Mouse (Mus musculus) adipose tissue, adult 10 weeks (tissue): ENCODE measurements around the gene Zbed3. TPM values are rescaled to one million over a fixed set of nuclear protein-coding genes. Genes with fewer than 3 reads are reported as not detected.

Experiments used
- polyA plus RNA-seq: library from polyadenylated mRNA; stranded (reverse); fragments of 350-450 nt; fragmentation: Illumina TruSeq; extraction: RNeasy Lipid Tissue Mini Kit (QIAGEN cat#74804); gene quantifications from one replicate; pipeline ENCODE4 v1.2.3, GENCODE M21; 2014; ENCODE audit warnings: low read depth, low replicate concordance

Gene Zbed3
- polyA plus RNA-seq = 41.8 TPM

DNA sequence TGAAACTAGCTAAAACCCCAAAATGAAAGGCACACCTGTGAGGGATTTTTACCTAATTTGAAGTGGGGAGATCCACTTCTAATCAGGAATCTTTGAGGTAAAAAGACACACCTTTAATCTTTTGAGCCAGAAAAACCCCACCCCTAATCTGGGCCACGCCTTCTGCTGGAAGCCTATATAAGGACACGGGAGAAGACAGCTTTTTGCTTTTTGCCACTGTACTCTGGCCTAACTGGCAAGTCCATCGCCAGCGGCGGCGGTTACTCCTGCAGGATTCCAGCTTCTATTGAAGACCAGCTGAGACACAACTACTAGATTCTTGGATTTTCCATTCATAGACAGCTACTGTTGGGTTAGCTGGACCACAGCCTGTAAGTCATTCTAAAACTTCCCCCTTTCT lies at the start of gene Zbed3:
Gene Zbed3, plus strand, starts transcription at position 213 of the 400 bp plus-strand sequence.

DNA sequence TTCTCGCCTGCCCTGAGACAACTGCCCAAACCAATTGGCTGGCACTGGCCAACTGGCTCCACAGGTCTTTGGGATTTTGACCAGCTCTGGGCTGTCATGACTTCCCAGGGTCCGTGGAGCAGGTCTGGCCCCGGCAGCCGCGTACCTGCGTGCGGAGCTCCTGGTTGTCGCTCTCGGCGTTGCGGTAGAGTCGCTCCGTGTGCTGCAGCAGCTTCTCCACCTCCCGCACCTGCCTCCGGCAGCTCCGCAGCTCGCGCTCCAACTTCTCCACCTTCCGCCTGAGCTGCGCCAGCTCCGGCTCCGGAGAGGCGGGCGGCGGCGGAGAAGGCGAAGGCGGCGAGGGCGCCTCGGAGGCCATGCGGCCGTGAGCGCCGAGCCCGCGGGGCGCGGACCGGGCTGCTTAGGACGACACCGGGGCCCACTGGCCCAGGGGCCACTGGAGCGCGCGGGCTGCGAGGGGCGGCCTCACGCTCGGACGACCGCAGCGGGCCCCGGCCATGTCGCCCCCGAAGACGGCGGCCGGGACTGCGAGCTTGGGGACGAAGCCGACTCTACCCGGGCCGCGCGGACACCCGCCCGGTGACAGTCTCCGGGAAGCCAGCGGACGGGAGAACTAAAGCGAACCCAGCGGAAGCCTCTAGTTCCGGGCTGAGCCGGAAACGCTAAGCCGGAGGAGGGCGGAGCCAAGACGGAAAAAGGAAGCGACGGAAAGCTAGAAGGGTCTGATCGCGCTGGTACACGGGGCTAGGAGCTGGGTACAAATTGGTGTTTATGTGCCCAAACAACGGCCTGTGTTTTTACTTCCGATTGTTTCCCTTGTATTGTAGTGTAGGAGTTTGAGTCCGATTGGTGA lies 51.5 kb downstream of the Zbed3 start, which contains the start of gene Aggf1:
Gene Aggf1, minus strand, starts transcription at position 652 of the 853 bp plus-strand sequence.

Other genes starting within 250 kb of the Zbed3 start
- gene Pde8b, start 73.3 kb upstream of the Zbed3 start, polyA plus RNA-seq = 14.9 TPM
- 25.1 TPM for gene Aggf1, start 51.7 kb downstream of the Zbed3 start, polyA plus RNA-seq
- gene Crhbp, start 121.3 kb downstream of the Zbed3 start, polyA plus RNA-seq = 0.67 TPM
- 6.6 TPM for gene S100z, start 155.1 kb downstream of the Zbed3 start, polyA plus RNA-seq
- 12.1 TPM for gene F2rl1, start 201.6 kb downstream of the Zbed3 start, polyA plus RNA-seq